Mouse (Mus musculus) CD4-positive, CD25-positive, alpha-beta regulatory T cell, adult 2 months (primary cell): ENCODE results near the gene Agap1.

ENCODE experiments used
- DNase-seq: peaks from one replicate; pipeline ENCODE4 v3.0.0-alpha.2; 2012; ENCODE audit warnings: low read depth, low spot score

Gene Agap1

DNA sequence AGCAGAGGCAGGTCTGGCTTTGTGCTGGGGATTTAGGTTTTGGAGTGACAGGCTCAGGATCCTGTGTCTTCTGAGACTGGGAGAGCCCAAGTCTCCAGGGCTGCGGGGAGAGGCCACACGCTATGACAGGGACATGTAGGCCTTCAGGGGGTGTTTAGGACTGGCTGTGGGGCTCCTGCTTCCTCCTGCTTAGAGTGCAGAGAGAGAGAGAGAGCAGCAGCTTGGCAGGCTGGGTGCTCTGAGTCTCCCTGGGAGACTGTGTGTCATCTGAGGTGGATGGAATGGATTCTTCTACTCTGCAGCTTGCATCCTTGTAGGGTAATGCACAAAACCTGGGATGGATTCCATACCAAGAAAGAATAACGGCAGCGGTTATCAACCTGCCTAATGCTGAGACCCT, 122.4 kb downstream of the Agap1 start:
- DNase-seq = peak; percentile 8

DNA sequence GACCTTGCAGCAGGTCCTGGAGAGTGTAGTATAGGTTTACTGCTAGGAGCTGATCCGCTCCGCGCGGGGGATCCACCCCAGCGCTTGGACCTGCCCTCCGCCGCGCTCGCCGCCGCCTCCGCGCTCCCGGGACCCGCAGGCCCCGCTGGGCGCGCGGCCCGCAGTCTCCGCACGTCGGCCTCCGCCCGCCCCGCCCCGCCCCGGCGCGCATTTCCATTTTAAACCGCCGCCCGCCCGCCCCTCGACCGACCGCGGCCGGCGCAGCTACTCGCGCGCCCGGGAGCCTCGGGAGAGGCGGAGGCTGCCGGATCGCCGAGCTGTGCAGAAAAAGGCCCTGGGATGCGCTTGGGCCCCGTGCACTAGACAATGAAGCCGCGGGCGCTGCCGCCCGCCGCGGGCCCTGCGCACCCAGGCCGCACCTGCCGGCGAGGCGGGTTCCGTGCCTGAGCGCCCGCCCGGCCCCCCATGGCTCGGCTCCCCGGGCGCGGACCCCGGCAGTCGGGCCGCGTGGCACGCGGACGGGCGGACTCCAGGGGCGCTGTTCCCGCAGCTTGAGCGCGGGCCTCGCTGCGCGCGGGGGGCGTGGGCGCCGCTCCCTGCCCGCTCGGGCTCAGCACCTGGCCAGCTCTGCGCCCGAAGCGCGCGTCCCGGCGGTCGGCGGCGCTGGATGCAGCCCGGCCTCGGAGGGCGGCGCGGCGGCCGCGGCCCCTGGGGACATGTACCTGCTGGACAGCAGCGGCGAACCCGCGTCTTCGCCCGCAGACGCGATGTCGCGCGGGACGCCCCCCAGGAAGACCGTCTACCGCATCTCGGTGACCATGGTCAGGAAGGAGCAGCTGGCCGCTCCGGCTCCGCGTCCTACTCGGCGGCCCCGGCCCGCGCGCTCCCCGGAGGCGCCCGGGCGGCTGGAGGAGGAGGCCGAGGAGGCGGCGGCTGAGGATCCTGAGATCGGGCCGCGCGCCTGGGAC, 125.7 kb downstream of the Agap1 start:
- peak; percentile 17 for DNase-seq

DNA sequence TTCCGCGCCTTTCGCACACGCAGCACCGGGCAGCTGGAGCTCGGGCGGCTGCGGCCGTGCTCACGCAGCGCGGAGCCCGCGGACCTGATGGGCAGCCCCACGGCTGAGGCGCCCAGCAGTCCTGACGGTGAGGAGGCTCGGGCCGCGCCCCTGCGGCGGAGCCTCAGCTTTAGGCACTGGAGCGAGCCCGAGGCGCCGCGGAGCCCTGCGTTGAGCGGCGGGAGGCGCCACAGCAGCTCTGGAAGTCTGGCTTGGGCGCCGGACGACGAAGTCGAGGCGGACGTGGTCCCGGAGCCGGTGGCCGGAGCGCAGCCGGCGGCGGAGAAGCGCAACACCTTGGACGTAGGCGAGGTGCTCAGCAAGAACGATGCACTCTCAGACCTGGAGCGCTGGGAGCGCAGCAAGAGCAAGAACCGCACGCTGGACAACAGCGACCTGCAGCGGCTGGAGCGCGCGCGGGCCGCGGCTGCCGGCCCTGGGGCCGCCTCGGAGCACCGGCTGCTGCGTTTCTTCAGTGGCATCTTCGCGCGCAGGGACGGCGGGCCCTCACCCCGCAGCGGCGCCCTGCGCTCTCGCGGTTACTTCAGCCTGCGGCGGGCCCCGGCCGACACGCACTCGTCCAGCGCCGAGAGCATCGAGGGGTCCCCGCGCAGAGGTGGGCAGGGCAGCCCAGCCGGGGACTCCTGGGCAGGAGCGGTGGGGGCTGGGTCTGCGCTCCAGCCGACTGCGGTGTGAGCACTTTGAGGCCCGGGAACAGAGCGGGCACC, 126.6 kb downstream of the Agap1 start:
- no peak for DNase-seq

DNA sequence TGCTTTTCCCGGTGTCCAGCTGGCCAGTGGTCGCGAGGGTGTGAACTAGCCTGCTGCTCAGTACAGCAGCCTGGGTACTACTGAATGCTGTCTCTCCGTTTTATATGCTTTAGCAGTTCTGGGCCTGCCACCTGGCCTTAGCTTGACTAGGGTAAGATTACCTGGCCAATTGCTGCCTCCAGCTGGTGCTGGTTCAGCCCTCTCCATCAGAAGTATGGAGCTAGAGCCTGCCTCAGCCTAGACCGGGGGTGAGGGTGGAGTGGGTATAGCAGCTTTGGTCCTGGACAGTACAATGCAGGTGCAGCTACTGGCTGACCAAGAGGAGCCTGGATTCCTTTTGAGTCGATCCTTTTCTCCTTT, 127.1 kb downstream of the Agap1 start:
- no peak for DNase-seq

DNA sequence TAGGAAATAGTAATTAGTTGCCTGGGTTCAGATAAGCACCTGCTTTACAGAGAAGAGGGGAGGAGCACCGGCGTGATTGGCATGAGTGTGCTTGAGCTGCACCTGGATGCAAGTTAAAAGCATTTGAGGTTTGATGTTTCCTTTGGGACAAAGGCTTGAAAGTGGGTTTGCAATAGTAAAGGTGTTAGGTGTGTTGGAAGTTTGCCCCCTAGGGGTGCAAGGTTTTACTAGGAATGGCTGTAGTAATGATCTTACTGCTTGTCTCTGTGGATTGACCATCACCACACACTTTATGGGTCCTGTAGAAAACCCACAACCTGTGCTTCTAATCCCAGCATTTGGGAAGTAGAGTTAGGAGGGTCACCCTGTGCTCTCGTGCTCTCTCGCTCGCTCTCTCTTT, 128.8 kb downstream of the Agap1 start:
- DNase-seq = no peak

DNA sequence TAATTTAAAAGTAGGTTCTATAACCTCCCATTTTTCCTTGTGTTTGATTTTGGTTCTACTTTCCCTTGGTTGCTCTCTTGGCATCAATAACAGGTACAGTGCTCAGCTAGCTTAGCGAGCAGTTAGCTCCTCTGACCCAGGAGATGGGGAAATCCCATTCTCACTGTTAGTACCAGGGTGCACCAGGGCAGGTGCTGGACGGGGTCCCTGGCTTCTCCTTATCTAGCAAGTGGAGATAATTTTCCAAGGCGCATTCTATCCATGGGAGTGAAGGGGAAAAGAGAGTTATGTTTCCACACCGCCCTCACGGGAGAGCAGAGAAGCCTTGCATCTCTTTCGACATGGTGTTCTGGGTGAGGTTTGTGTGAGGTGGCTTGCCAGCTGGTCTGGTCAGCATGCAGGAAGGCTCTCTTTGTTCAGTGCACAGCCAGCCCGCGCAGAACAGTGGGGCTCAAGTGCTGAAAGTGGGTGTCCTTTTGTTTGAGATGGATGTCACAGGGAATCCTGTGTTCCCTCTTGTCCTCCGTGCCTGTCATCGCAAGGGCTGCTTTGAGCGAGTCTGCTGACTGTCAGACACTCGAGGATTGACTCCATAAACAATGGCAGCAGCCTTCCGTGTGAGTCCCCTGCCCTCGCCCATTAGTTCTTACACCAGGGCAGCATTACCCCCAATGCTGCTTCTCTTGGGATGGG, 132.5 kb downstream of the Agap1 start:
- no peak for DNase-seq

DNA sequence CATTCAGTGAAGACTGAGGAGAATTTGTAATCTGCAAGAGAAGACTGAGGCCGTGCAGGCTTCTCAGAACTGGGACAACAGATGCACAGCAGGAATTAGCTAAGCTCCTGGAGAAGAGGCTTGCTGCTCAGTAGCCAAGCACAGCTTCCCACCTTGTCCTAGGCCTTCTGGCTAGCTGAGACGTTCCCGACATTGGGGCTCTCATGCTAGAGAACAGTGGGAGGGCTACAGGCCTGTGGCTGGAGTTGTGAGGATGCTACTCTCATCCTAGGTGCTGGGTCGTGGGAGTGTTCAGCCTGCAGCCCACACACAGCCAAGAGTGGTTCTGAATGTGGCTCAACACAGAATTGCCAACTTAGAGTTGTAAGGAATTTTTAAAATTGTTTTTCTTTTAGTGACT, 133.5 kb downstream of the Agap1 start:
- DNase-seq = no peak

DNA sequence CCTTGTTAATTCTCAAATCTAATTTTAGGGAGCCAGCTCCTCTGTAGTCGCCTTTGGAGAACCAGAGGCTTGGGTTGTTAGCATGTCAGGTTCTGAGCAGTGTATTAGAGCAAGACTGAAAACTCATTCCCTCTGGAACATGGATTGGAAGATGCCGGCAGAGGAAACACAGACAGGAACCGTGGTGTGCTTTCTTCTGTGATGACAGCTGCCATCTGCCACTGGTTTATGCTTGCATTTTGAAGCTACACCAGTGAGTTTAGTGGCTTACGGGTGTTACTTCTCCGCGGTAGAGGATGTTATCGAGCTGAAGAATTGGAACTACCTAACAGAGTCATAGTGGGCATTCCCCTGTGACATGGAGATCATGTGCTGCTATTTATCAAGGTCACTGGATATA, 136.4 kb downstream of the Agap1 start:
- DNase-seq = no peak

DNA sequence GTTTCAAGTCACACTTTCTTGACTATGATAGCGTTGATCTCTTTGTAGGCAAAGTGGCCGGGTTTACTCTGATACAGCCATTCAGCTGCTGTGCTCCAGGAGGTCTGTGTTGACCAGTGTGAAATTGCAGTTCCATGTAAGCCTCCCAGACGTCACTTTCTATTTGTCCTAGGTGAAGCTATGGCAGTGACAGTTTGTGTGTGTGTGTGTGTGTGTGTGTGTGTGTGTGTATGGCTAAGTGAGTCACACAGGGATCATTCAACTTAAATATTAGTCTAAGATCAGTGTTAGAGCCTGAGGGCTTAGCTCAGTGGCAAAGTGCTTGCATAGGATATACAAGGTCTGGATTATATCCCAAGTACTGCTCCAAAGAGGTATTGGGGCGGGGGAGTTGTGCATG, 138.6 kb downstream of the Agap1 start:
- DNase-seq = no peak

DNA sequence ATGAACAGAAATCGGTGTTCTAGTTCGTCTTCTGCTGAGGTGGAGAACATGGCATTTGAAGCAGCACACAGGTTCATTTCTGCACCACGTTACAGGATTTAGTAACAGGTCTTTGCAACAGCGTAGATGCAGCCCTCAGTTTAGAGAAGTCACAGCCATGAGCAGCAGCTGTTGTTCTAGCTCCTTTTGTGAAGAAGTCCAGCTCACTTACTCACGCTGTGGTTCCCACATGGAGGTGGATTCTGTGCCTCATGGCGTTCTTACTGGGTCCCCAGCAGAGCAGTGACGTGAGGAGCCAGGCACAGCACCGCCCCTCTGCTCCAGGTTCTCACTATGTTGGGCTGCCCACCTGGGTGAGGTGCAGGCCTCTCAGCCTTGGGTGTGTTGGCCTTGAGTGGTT, 140.4 kb downstream of the Agap1 start:
- no peak for DNase-seq

DNA sequence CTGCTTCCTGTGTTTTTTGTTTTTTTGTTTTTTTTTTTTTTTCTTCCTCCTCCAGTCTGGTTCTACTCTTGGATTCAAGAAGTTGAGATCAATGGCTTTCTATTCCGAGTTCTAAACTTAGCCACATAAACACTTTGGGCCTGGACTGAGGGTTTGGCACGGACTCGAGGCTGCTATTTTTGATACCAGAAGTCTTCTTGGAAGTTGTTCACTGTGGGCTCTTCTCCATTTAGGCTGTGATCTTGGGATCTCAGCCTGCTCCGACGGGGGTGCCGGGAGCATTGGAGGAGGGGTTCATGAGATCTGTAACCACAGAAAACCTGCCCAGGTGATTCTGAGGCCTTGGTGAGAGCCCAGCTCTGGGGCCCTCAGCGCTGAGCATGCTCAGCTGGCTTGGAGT, 140.8 kb downstream of the Agap1 start:
- no peak for DNase-seq

DNA sequence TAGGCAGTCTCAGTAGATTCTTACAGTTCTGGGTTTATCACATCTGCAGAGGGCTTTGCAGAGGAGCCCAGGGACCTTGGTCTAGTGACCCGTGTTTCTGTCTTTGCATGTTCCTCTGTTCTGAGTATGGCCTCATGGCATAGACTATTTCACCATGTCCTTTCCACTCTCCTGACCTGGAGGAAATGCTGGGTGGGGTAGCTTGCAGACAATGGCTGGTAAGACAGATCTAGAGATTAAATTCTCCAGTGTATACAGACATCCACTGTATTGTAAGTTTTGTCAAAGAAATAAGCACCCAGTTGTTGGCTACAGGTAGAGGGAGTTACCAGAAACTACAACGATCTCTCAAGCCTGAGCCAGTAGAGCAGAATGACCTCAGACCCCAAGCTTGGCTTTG, 141.6 kb downstream of the Agap1 start:
- no peak for DNase-seq

DNA sequence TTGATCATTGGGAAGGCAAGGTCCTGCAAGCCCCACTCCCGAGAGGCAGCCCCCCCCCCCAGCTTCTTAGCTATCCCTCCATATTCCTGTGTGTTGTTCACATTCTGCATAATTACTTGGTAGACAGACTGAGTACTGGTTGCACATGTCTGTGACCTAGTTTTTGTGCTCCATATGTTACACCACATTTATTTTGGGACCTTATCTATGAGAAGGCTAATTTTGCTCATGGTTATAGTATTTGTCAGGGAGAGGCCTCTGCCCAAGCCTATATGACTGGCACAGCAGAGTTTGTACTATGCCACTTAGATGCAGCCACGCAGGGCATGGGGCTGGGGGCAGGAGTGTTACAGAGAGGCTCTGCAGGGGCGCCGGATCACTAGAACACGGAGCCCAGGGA, 144.3 kb downstream of the Agap1 start:
- DNase-seq = no peak

DNA sequence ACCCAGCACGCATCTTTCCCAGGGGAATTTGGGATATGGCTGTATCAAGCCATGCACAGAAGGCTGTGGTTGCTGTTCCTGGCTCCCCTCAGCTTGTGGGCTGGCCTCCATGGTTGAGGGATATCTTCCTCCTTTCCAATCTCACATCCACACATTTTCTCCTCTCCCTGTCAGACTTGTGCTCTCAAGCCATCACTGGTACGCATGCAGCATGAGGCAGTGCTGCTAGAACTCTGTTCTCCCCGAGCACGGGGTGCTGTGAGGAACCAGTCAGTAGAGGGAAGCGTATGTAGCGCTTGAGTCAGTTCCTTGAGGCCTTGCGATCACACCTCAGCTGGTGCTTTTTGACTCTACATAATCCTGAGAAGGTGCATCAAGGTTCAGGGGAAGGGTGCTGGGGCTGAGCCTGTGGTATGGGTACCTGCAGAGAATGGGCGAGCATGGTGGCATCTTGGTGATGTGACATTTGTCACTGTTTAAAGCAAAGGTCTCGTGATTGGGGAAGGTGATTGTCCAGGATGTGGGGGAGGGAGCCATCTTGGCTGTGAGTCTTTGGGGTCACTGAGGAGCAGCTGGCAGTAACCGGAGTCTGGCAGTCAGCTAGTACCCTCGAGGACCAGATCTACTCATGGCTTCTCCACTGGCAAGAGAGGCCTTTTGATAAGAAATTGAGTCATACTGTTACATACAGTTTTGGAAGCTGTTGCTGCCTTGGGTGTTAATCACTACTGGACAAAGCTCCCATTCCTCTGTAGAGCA, 145.6 kb downstream of the Agap1 start:
- DNase-seq = no peak

DNA sequence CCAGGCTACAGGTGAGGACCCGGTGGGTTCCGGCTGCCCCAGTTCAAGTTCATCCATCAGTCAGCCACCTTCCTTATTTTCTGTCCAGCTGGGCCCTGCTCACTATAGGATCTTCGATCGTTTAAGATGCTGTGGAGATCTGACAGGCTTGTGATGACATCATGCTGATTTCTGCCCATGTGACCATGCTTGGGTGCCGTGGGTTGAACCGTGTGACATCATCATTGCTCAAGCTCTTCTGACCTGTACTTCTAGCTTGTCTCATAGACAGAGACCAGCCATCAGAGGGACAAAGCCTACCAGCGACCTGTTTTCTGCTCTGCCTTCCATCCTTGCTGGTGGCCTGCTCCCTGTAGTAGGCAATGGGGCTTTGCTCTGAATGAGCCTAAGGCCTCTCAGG, 146.7 kb downstream of the Agap1 start:
- DNase-seq = no peak

DNA sequence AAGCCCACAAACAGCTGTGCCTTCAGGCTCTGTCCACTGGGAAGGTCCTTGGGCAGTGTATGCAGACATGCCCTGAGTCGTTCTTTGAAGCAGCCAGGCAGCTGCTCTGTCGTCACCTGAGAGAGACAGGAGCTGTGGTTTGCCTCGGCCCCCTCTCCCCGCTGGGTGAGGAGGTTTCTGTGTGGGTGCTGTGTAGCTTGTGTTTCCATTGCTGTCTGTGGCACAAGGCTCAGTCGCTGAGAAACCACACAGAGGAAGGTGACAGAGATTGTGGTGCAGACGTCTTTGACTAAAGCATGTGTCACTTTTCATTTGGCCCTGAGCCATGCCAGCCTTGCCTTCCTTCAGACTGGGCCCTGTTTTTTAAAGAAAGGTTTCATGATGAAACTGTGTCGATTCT, 148.3 kb downstream of the Agap1 start:
- DNase-seq = peak; percentile 41

DNA sequence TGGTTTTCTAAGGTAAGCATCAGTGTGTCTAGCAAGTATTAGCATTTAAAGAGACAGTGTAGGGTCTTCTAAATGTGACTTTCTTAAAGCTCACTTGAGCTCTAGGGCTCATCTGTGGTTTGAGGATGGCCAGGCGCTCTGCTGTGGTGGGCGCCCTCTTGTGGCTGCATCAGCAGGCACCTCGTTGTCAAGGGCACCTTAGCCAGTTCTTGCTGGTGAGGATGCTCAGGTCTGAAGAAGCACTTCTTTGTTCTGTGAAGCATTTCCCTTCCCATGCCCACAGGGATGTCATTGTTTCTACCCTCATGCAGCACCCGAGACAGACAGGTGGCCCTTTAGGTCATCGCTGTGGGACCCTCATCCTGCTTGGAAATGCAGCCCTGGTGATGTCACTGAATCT, 152.0 kb downstream of the Agap1 start:
- peak; percentile 56 for DNase-seq

DNA sequence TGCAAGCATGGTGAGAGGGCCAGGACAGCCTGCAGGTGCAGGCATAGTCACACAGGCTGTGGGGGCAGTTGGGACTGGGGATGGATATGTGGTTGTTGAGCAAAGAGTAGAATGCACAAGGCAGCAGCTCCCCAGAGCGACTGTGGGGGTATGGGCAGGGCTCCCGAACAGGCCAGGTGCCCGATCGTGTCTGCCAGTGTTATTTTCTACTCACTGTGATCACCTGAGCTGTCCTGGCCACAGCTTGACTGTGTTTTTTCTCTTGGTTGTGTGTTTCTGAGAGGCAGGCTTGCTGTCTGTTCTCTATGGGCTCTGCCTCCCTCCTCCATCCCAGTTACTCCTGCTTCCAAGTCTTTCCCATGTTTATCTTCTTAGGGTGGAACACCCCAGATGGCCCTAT, 154.2 kb downstream of the Agap1 start:
- no peak for DNase-seq

DNA sequence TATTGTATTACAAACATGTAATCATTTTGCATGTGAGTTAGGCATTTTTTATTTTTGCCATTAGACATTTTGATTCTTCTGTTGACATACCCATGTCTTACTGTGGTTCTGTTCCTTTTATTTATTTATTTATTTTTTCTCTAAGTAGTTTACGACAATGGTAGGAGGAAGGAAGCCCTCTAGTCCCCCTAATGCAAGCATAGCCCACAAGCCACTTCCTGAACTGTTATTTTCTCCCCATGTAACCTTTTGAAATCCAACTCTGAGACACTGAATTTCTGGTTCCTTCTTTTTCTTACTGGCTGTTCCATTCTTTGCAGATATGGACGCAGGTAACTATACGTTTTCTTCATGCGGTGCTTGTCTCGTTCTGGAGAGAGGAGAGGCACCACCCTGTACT, 155.4 kb downstream of the Agap1 start:
- DNase-seq = no peak

DNA sequence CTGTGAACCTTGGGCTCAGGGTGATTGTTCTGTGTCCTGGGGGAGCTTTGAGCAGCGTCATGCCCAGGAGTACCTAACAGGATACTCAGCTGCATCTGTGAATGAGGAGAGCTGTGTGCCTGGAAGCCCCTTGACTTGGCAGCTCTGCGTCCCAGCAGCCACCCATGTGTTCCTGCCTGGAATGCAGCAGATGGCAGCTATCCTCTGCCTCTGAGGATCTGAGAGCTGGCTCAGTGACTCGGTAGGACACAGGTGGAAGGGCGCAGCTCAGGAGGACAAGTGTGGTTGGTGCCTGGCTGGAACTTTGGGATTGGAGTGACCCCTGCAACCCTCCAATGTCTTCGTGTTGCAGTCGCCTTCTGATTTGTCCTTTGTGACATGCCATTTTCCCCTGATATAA, 156.9 kb downstream of the Agap1 start:
- DNase-seq = no peak

DNA sequence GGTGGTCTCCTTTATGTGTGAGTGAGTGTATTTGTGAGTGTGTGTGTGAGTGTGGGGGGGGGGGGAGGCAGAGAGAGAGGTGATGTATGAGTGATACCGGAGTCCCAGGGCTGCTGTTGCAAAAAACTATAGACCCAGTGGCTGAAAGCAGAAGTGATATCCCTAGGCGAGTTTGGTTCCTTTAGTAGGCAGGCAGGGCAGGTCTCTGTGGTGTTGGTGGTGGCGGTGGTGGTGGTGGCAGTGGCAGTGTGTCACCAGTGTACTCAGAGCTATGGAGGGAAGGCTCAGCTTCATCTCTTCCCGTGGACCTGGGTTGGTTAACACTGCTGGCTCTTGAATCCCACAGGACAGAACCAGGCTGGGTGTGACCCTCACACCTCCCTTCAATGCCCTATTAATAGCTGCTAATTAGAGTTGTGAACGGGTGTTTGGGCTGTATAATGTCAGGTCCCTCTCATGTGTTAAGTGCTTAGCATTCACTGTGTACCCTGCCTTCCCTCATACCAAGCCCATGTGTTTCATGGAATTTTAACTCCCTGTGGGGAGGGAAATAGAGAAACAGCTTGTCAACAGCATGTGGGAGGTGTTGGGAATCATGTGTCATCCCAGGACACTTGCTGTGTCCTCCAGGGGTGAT, 158.7 kb downstream of the Agap1 start:
- no peak for DNase-seq
